Mouse (Mus musculus): Measurements from ENCODE around the gene Prss46. TPM values are rescaled to one million over a fixed set of nuclear protein-coding genes. Genes with fewer than 3 reads are reported as not detected.

Prss46 gene
- polyA plus RNA-seq, 1 experiment from 2014 or later, result not detected

GRCm38 (mm10) chr9:110849162-110849561, 4.9 kb downstream of the Prss46 start:
- no peaks in the 10 kb centered on the region for H3K4me1 ChIP-seq (replicated peaks; ENCODE audit: control insufficient read depth, insufficient read depth, low read length)
- no peaks in the 10 kb centered on the region for H3K36me3 ChIP-seq (ENCODE audit: control insufficient read depth, insufficient read depth, low read length)
- no peak for ATAC-seq (ENCODE audit: low FRiP score)
- H3K9me3 ChIP-seq (ENCODE audit: control insufficient read depth, low read length), result no peaks in the 10 kb centered on the region
- no peak overlapping the region for H3K27ac ChIP-seq (ENCODE audit: low read depth, low read length)
- no peak overlapping the region for H3K9ac ChIP-seq (ENCODE audit: low read depth, low read length)
- no peaks in the 10 kb centered on the region for H3K27me3 ChIP-seq (ENCODE audit: control insufficient read depth, insufficient read depth, low read length)
- H3K4me2 ChIP-seq (replicated peaks; ENCODE audit: low read depth, low read length), result no peak overlapping the region
- H3K4me3 ChIP-seq (ENCODE audit: low read depth, low read length), result no peak overlapping the region
- WGBS, result 79% methylated on average over 7 of the region's 7 CpGs
- no peak for DNase-seq (ENCODE audit: low spot score)

- no peak overlapping the region for H3K4me2 ChIP-seq (replicated peaks; ENCODE audit: low read depth, low read length)
- H3K36me3 ChIP-seq (ENCODE audit: control insufficient read depth, insufficient read depth, low read length), result no peaks in the 10 kb centered on the region
- DNase-seq (ENCODE audit: low spot score) (no peak), ATAC-seq (ENCODE audit: low FRiP score) (no peak)
- no peak overlapping the region for H3K27ac ChIP-seq (ENCODE audit: low read depth, low read length)
- H3K27me3 ChIP-seq (ENCODE audit: control insufficient read depth, insufficient read depth, low read length), result peaks cover 6% of the 10 kb centered on the region; the same call in 1 of the 2 replicates
- WGBS, result 73% methylated on average over 7 of the region's 7 CpGs
- 0 out of 2 replicates have a peak, but pooled peaks cover 3% of the 10 kb centered on the region for H3K4me1 ChIP-seq (replicated peaks; ENCODE audit: control insufficient read depth, insufficient read depth, low read length)
- no peak overlapping the region for H3K4me3 ChIP-seq (ENCODE audit: low read depth, low read length)
- H3K9ac ChIP-seq (ENCODE audit: low read depth, low read length), result no peak overlapping the region
- no peaks in the 10 kb centered on the region for H3K9me3 ChIP-seq (ENCODE audit: control insufficient read depth, low read length)
These were observed 11.6 kb downstream of the Prss46 start for GRCm38 (mm10) chr9:110855903-110856302.

GRCm38 (mm10) chr9:110856920-110857319, 12.6 kb downstream of the Prss46 start:
- no peak overlapping the region for H3K9ac ChIP-seq (ENCODE audit: low read depth, low read length)
- no peaks in the 10 kb centered on the region for H3K9me3 ChIP-seq (ENCODE audit: control insufficient read depth, low read length)
- ATAC-seq (ENCODE audit: low FRiP score), result no peak
- peaks cover 6% of the 10 kb centered on the region; the same call in 1 of the 2 replicates for H3K27me3 ChIP-seq (ENCODE audit: control insufficient read depth, insufficient read depth, low read length)
- no peak overlapping the region for H3K27ac ChIP-seq (ENCODE audit: low read depth, low read length)
- H3K4me1 ChIP-seq (replicated peaks; ENCODE audit: control insufficient read depth, insufficient read depth, low read length), result 0 out of 2 replicates have a peak, but pooled peaks cover 3% of the 10 kb centered on the region
- H3K36me3 ChIP-seq (ENCODE audit: control insufficient read depth, insufficient read depth, low read length), result no peaks in the 10 kb centered on the region
- H3K4me2 ChIP-seq (replicated peaks; ENCODE audit: low read depth, low read length), result no peak overlapping the region
- WGBS, result 59% methylated on average over 4 of the region's 4 CpGs
- no peak overlapping the region for H3K4me3 ChIP-seq (ENCODE audit: low read depth, low read length)
- DNase-seq (ENCODE audit: low spot score), result no peak

- 9% methylated on average over 38 of the region's 50 CpGs for WGBS
- no peak within 1 kb of the TSS for H3K27ac ChIP-seq (ENCODE audit: low read depth, low read length)
These were observed 13.6 kb downstream of the Prss46 start, which contains the start of gene Prss50 for GRCm38 (mm10) chr9:110857781-110858472. Gene Prss50, plus strand, starts transcription at chr9:110857967.

GRCm38 (mm10) chr9:110858523-110858922, 14.2 kb downstream of the Prss46 start:
- 47% methylated on average over 5 of the region's 5 CpGs for WGBS
- Histone ChIP-seq H3K36me3 (ENCODE audit: control insufficient read depth, insufficient read depth, low read length) (no peaks in the 10 kb centered on the region), H3K4me2 (replicated peaks; ENCODE audit: low read depth, low read length) (no peak overlapping the region), H3K27ac (ENCODE audit: low read depth, low read length) (no peak overlapping the region), H3K9me3 (ENCODE audit: control insufficient read depth, low read length) (no peaks in the 10 kb centered on the region), H3K4me3 (ENCODE audit: low read depth, low read length) (no peak overlapping the region), H3K9ac (ENCODE audit: low read depth, low read length) (no peak overlapping the region), H3K4me1 (replicated peaks; ENCODE audit: control insufficient read depth, insufficient read depth, low read length) (0 out of 2 replicates have a peak, but pooled peaks cover 3% of the 10 kb centered on the region), H3K27me3 (ENCODE audit: control insufficient read depth, insufficient read depth, low read length) (peaks cover 6% of the 10 kb centered on the region; the same call in 1 of the 2 replicates)
- ATAC-seq (ENCODE audit: low FRiP score) (no peak), DNase-seq (ENCODE audit: low spot score) (no peak)

More at GRCm38 (mm10) chr9:110857781-110858472, 13.6 kb downstream of the Prss46 start, which contains the start of gene Prss50:
- ATAC-seq (ENCODE audit: low FRiP score) (no peak), DNase-seq (ENCODE audit: low spot score) (peak; percentile 68)
- Histone ChIP-seq H3K4me1 (replicated peaks; ENCODE audit: control insufficient read depth, insufficient read depth, low read length) (0 out of 2 replicates have a peak, but pooled peaks cover 3% of the 10 kb centered on the region), H3K9me3 (ENCODE audit: control insufficient read depth, low read length) (no peaks in the 10 kb centered on the region), H3K4me3 (ENCODE audit: low read depth, low read length) (peak within 1 kb of the TSS; percentile 30), H3K9ac (ENCODE audit: low read depth, low read length) (0 out of 2 replicates have a peak within 1 kb of the TSS, but pooled peaks have one; percentile 31), H3K36me3 (ENCODE audit: control insufficient read depth, insufficient read depth, low read length) (no peaks in the 10 kb centered on the region), H3K27me3 (ENCODE audit: control insufficient read depth, insufficient read depth, low read length) (peaks cover 6% of the 10 kb centered on the region; the same call in 1 of the 2 replicates), H3K4me2 (replicated peaks; ENCODE audit: low read depth, low read length) (peak within 1 kb of the TSS; percentile 58)

- H3K4me1 ChIP-seq (replicated peaks; ENCODE audit: control insufficient read depth, insufficient read depth, low read length), result 0 out of 2 replicates have a peak, but pooled peaks cover 3% of the 10 kb centered on the region
- no peak for DNase-seq (ENCODE audit: low spot score)
- no peaks in the 10 kb centered on the region for H3K36me3 ChIP-seq (ENCODE audit: control insufficient read depth, insufficient read depth, low read length)
- ATAC-seq (ENCODE audit: low FRiP score), result no peak
- no peak overlapping the region for H3K9ac ChIP-seq (ENCODE audit: low read depth, low read length)
- no peak overlapping the region for H3K4me2 ChIP-seq (replicated peaks; ENCODE audit: low read depth, low read length)
- no peak overlapping the region for H3K27ac ChIP-seq (ENCODE audit: low read depth, low read length)
- 80% methylated on average over 5 of the region's 5 CpGs for WGBS
- H3K9me3 ChIP-seq (ENCODE audit: control insufficient read depth, low read length), result no peaks in the 10 kb centered on the region
- H3K4me3 ChIP-seq (ENCODE audit: low read depth, low read length), result no peak overlapping the region
- peaks cover 6% of the 10 kb centered on the region; the same call in 1 of the 2 replicates for H3K27me3 ChIP-seq (ENCODE audit: control insufficient read depth, insufficient read depth, low read length)
These were observed 14.8 kb downstream of the Prss46 start for GRCm38 (mm10) chr9:110858967-110859596.

- no peak overlapping the region for H3K4me3 ChIP-seq (ENCODE audit: low read depth, low read length)
- no peak for ATAC-seq (ENCODE audit: low FRiP score)
- H3K27ac ChIP-seq (ENCODE audit: low read depth, low read length), result no peak overlapping the region
- no peaks in the 10 kb centered on the region for H3K9me3 ChIP-seq (ENCODE audit: control insufficient read depth, low read length)
- H3K4me1 ChIP-seq (replicated peaks; ENCODE audit: control insufficient read depth, insufficient read depth, low read length), result peaks cover 22% of the 10 kb centered on the region
- WGBS, result 14% methylated on average over 7 of the region's 7 CpGs
- H3K4me2 ChIP-seq (replicated peaks; ENCODE audit: low read depth, low read length), result no peak overlapping the region
- no peak overlapping the region for H3K9ac ChIP-seq (ENCODE audit: low read depth, low read length)
- H3K36me3 ChIP-seq (ENCODE audit: control insufficient read depth, insufficient read depth, low read length), result no peaks in the 10 kb centered on the region
- DNase-seq (ENCODE audit: low spot score), result peak; percentile 76
- H3K27me3 ChIP-seq (ENCODE audit: control insufficient read depth, insufficient read depth, low read length), result peaks cover 11% of the 10 kb centered on the region
These were observed 26.7 kb downstream of the Prss46 start for GRCm38 (mm10) chr9:110871030-110871429.

- Histone ChIP-seq H3K4me2 (replicated peaks; ENCODE audit: low read depth, low read length) (peak overlapping the region; percentile 55), H3K4me3 (ENCODE audit: low read depth, low read length) (peak overlapping the region; percentile 21), H3K27ac (ENCODE audit: low read depth, low read length) (no peak overlapping the region; the same call in 1 of the 2 replicates), H3K4me1 (replicated peaks; ENCODE audit: control insufficient read depth, insufficient read depth, low read length) (peaks cover 22% of the 10 kb centered on the region), H3K9me3 (ENCODE audit: control insufficient read depth, low read length) (no peaks in the 10 kb centered on the region), H3K36me3 (ENCODE audit: control insufficient read depth, insufficient read depth, low read length) (no peaks in the 10 kb centered on the region), H3K27me3 (ENCODE audit: control insufficient read depth, insufficient read depth, low read length) (peaks cover 20% of the 10 kb centered on the region), H3K9ac (ENCODE audit: low read depth, low read length) (peak overlapping the region; percentile 42)
- WGBS, result 10% methylated on average over 34 of the region's 40 CpGs
- DNase-seq (ENCODE audit: low spot score) (peak; percentile 54), ATAC-seq (ENCODE audit: low FRiP score) (peak; percentile 69)
These were observed 29.7 kb downstream of the Prss46 start for GRCm38 (mm10) chr9:110873681-110874659.

Measured in hindbrain, embryonic 11.5 days (tissue).